Mouse (Mus musculus) intestine, postnatal 0 days (tissue): ENCODE measurements around the gene Pkd2l1. TPM values are rescaled to one million over a fixed set of nuclear protein-coding genes. Genes with fewer than 3 reads are reported as not detected.
A peak's percentile ranks its signal among the peaks of the same experiment; 100 is the strongest.
"Not testable (repeated sequence)": the region's sequence is repeated elsewhere in the genome, so short reads cannot be mapped to it uniquely, and the experiment has no call there.

Source experiments
- ATAC-seq: fragments of 200-750 bp; cut with Nextera tagmentation; 2 replicates; pipeline ENCODE4 v1.8.0; 2017; ENCODE audit warnings: mild to moderate bottlenecking, moderate TSS enrichment, moderate library complexity
- H3K27ac ChIP-seq: fragments of 300-500 bp; sonication (generic); 2 replicates; pipeline ENCODE4 v1.5.1; 2014; ENCODE audit warnings: mild to moderate bottlenecking, low read depth, low read length, moderate library complexity
- H3K27me3 ChIP-seq: fragments of 300-500 bp; sonication (generic); replicated peaks from 2 replicates; pipeline ENCODE4 v1.6.1; 2014; ENCODE audit warnings: low read length, mixed read lengths; ENCODE audit not compliant: control insufficient read depth, insufficient read depth
- H3K36me3 ChIP-seq: fragments of 300-500 bp; sonication (generic); 2 replicates; pipeline ENCODE4 v1.6.1; 2014; ENCODE audit warnings: mild to moderate bottlenecking, moderate library complexity; ENCODE audit not compliant: control insufficient read depth, insufficient read depth
- H3K4me1 ChIP-seq: fragments of 300-500 bp; sonication (generic); replicated peaks from 2 replicates; pipeline ENCODE4 v1.6.1; 2014; ENCODE audit warnings: antibody characterized with exemption, low read length, mixed read lengths; ENCODE audit not compliant: control insufficient read depth, insufficient read depth
- H3K4me2 ChIP-seq: fragments of 300-500 bp; sonication (generic); replicated peaks from 2 replicates; pipeline ENCODE4 v1.6.1; 2014; ENCODE audit warnings: low read depth, mild to moderate bottlenecking, moderate library complexity
- H3K4me3 ChIP-seq: fragments of 300-500 bp; sonication (generic); 2 replicates; pipeline ENCODE4 v1.5.1; 2014; ENCODE audit warnings: low read depth, low read length
- H3K9ac ChIP-seq: fragments of 300-500 bp; sonication (generic); 2 replicates; pipeline ENCODE4 v1.6.1; 2014; ENCODE audit warnings: mild to moderate bottlenecking, low read depth, low read length
- H3K9me3 ChIP-seq: fragments of 300-500 bp; sonication (generic); 2 replicates; pipeline ENCODE4 v1.6.1; 2016; ENCODE audit warnings: mixed run types; ENCODE audit not compliant: control insufficient read depth
- CTCF ChIP-seq: sonication (generic); IDR thresholded peaks from 2 replicates; pipeline ENCODE4 v1.5.1; 2016; ENCODE audit warnings: low read depth, mild to moderate bottlenecking, control low read depth, antibody characterized with exemption, moderate library complexity
- WGBS: fragments of 180-500 bp; shearing (Covaris S2); extraction: QIAGEN DNeasy Blood & Tissue Kit; methylation state at CpG from one replicate; pipeline ENCODE4 v1.1.7; 2014; 5-methylcytosine and 5-hydroxymethylcytosine counted together
- polyA plus RNA-seq: library from polyadenylated mRNA; unstranded; fragments of >200 nt; fragmentation: Nextera tagmentation; extraction: Ambion mirVana; gene quantifications from 2 replicates; pipeline ENCODE4 v1.2.1, GENCODE M21; 2015

The Pkd2l1 gene
- polyA plus RNA-seq, 1 experiment from 2014 or later: not detected

- H3K9ac ChIP-seq: no peak overlapping the region
- peak overlapping the region; percentile 74 for H3K4me3 ChIP-seq
- no peak for TF ChIP-seq CTCF
- ATAC-seq: no peak
- no peak overlapping the region for H3K27ac ChIP-seq
- no peaks in the 10 kb centered on the region for H3K9me3 ChIP-seq
- 31% methylated on average over 7 of the region's 7 CpGs for WGBS
- H3K4me2 ChIP-seq: peak overlapping the region; percentile 61
- H3K4me1 ChIP-seq: no peaks in the 10 kb centered on the region; the same call in 1 of the 2 replicates
- H3K36me3 ChIP-seq: peaks cover 11% of the 10 kb centered on the region; the same call in 1 of the 2 replicates
- no peaks in the 10 kb centered on the region for H3K27me3 ChIP-seq
These were observed 56.2 kb downstream of the Pkd2l1 start for GRCm38 (mm10) chr19:44135960-44136485.

- H3K4me2 ChIP-seq: peak within 1 kb of the TSS; percentile 69
- TF ChIP-seq CTCF: no peak
- peak within 1 kb of the TSS; percentile 74 for H3K4me3 ChIP-seq
- peak; percentile 90 for ATAC-seq
- H3K27ac ChIP-seq: peak within 1 kb of the TSS; percentile 51; the same call in 1 of the 2 replicates
- peak within 1 kb of the TSS; percentile 67 for H3K9ac ChIP-seq
- H3K27me3 ChIP-seq: no peaks in the 10 kb centered on the region
- no peaks in the 10 kb centered on the region; the same call in 1 of the 2 replicates for H3K4me1 ChIP-seq
- WGBS: under 1% methylated on average over 45 of the region's 45 CpGs
- H3K9me3 ChIP-seq: no peaks in the 10 kb centered on the region
- peaks cover 16% of the 10 kb centered on the region for H3K36me3 ChIP-seq
These were observed 56.9 kb downstream of the Pkd2l1 start, which contains the start of gene Cwf19l1 for GRCm38 (mm10) chr19:44135072-44135959. Cwf19l1 (minus strand) TSS chr19:44135876.

- Histone ChIP-seq H3K36me3 (peaks cover 20% of the 10 kb centered on the region), H3K9ac (no peak overlapping the region), H3K27ac (no peak overlapping the region), H3K9me3 (no peaks in the 10 kb centered on the region), H3K4me1 (no peaks in the 10 kb centered on the region; the same call in 1 of the 2 replicates), H3K4me3 (no peak overlapping the region), H3K4me2 (no peak overlapping the region), H3K27me3 (no peaks in the 10 kb centered on the region)
- no peak for TF ChIP-seq CTCF
- ATAC-seq: no peak
- WGBS: 90% methylated on average over 5 of the region's 5 CpGs
These were observed 59.3 kb downstream of the Pkd2l1 start for GRCm38 (mm10) chr19:44132917-44133316.

- WGBS: 42% methylated on average over 2 of the region's 2 CpGs
- 0 out of 2 replicates have a peak overlapping the region, but pooled peaks have one; percentile 60 for H3K27ac ChIP-seq
- TF ChIP-seq CTCF: no peak
These were observed 63.7 kb downstream of the Pkd2l1 start for GRCm38 (mm10) chr19:44128560-44128959.

GRCm38 (mm10) chr19:44127729-44128497 is 64.3 kb downstream of the Pkd2l1 start:
- Histone ChIP-seq H3K4me1 (no peaks in the 10 kb centered on the region), H3K9me3 (no peaks in the 10 kb centered on the region), H3K27ac (peak overlapping the region; percentile 60; the same call in 1 of the 2 replicates), H3K36me3 (peaks cover 65% of the 10 kb centered on the region), H3K27me3 (no peaks in the 10 kb centered on the region), H3K9ac (no peak overlapping the region), H3K4me3 (no peak overlapping the region), H3K4me2 (0 out of 2 replicates have a peak overlapping the region, but pooled peaks have one; percentile 9)
- no peak for TF ChIP-seq CTCF
- peak; percentile 88 for ATAC-seq
- WGBS: 48% methylated on average over 10 of the region's 10 CpGs

More at GRCm38 (mm10) chr19:44128560-44128959, 63.7 kb downstream of the Pkd2l1 start:
- Histone ChIP-seq H3K4me3 (no peak overlapping the region), H3K27me3 (no peaks in the 10 kb centered on the region), H3K4me1 (no peaks in the 10 kb centered on the region), H3K36me3 (peaks cover 59% of the 10 kb centered on the region), H3K4me2 (0 out of 2 replicates have a peak overlapping the region, but pooled peaks have one; percentile 9), H3K9me3 (no peaks in the 10 kb centered on the region), H3K9ac (no peak overlapping the region)
- ATAC-seq: peak; percentile 42

GRCm38 (mm10) chr19:44121137-44121536 is 71.1 kb downstream of the Pkd2l1 start:
- TF ChIP-seq CTCF: no peak
- no peaks in the 10 kb centered on the region for H3K27me3 ChIP-seq
- no peak overlapping the region for H3K4me3 ChIP-seq
- no peak for ATAC-seq
- H3K4me1 ChIP-seq: no peaks in the 10 kb centered on the region
- no peak overlapping the region for H3K9ac ChIP-seq
- peaks cover 79% of the 10 kb centered on the region for H3K36me3 ChIP-seq
- H3K4me2 ChIP-seq: no peak overlapping the region
- no peaks in the 10 kb centered on the region for H3K9me3 ChIP-seq
- H3K27ac ChIP-seq: no peak overlapping the region
- 95% methylated on average over 7 of the region's 7 CpGs for WGBS

GRCm38 (mm10) chr19:44120686-44121085 is 71.6 kb downstream of the Pkd2l1 start:
- ATAC-seq, H3K4me3 ChIP-seq, H3K27ac ChIP-seq, H3K4me1 ChIP-seq, H3K4me2 ChIP-seq, H3K9ac ChIP-seq, H3K9me3 ChIP-seq, H3K27me3 ChIP-seq: not testable (repeated sequence)
- H3K36me3 ChIP-seq: peaks cover 76% of the 10 kb centered on the region
- WGBS: 91% methylated on average over 7 of the region's 9 CpGs
